Mouse (Mus musculus): ENCODE data around the gene Vmn2r35.
"Not testable (repeated sequence)": the region's sequence is repeated elsewhere in the genome, so short reads cannot be mapped to it uniquely, and the experiment has no call there.

Gene Vmn2r35

GRCm38 (mm10) chr7:7819767-7820166 lies at the start of gene Vmn2r35:
TSS of gene Vmn2r35 (minus strand) at chr7:7819867.
- DNase-seq (ENCODE audit: low spot score): not testable (repeated sequence)

- DNase-seq (ENCODE audit: low spot score): not testable (repeated sequence)
Observed at GRCm38 (mm10) chr7:7794196-7794595, 25.5 kb downstream of the Vmn2r35 start.

Data from testis, postnatal 14 days (tissue).